Mouse (Mus musculus): ENCODE data around the gene Oaz2.
A peak's percentile ranks its signal among the peaks of the same experiment; 100 is the strongest.
"Not testable (repeated sequence)": the region's sequence is repeated elsewhere in the genome, so short reads cannot be mapped to it uniquely, and the experiment has no call there.

Gene Oaz2

GRCm38 (mm10) chr9:65667701-65668100 is at the start of gene Oaz2:
Gene Oaz2 (plus strand): TSS chr9:65668001.
- DNase-seq, result no peak

GRCm38 (mm10) chr9:65619311-65619710 is 48.5 kb upstream of the Oaz2 start:
- no peak for DNase-seq

GRCm38 (mm10) chr9:65621196-65621595 is 46.6 kb upstream of the Oaz2 start:
- DNase-seq, result no peak

GRCm38 (mm10) chr9:65621666-65622065 is 46.1 kb upstream of the Oaz2 start:
- peak; percentile 38 for DNase-seq

GRCm38 (mm10) chr9:65622826-65623225 is 45.0 kb upstream of the Oaz2 start:
- no peak for DNase-seq

GRCm38 (mm10) chr9:65624266-65624665 is 43.5 kb upstream of the Oaz2 start:
- DNase-seq, result no peak

GRCm38 (mm10) chr9:65629025-65629766 is 38.6 kb upstream of the Oaz2 start, which contains the start of gene Rbpms2:
Gene Rbpms2 (plus strand): TSS chr9:65629648.
- peak; percentile 73 for DNase-seq

GRCm38 (mm10) chr9:65629767-65630630 is 37.8 kb upstream of the Oaz2 start:
- DNase-seq, result peak; percentile 84

GRCm38 (mm10) chr9:65630631-65631353 is 37.0 kb upstream of the Oaz2 start:
- DNase-seq, result peak; percentile 77

- peak; percentile 17 for DNase-seq
These were observed 36.3 kb upstream of the Oaz2 start for GRCm38 (mm10) chr9:65631354-65632021.

- DNase-seq, result no peak
These were observed 32.0 kb upstream of the Oaz2 start for GRCm38 (mm10) chr9:65635766-65636165.

GRCm38 (mm10) chr9:65636926-65637325 is 30.9 kb upstream of the Oaz2 start:
- DNase-seq, result no peak

- no peak for DNase-seq
These were observed 28.7 kb upstream of the Oaz2 start for GRCm38 (mm10) chr9:65639065-65639464.

- DNase-seq, result peak; percentile 48
These were observed 26.9 kb upstream of the Oaz2 start for GRCm38 (mm10) chr9:65640838-65641410.

- DNase-seq, result no peak
These were observed 26.3 kb upstream of the Oaz2 start for GRCm38 (mm10) chr9:65641446-65642052.

- DNase-seq, result no peak
These were observed 25.3 kb upstream of the Oaz2 start for GRCm38 (mm10) chr9:65642546-65642945.

GRCm38 (mm10) chr9:65644960-65645359 is 22.8 kb upstream of the Oaz2 start:
- no peak for DNase-seq

GRCm38 (mm10) chr9:65645984-65646383 is 21.8 kb upstream of the Oaz2 start:
- peak; percentile 28 for DNase-seq

- no peak for DNase-seq
These were observed 21.0 kb upstream of the Oaz2 start for GRCm38 (mm10) chr9:65646782-65647181.

GRCm38 (mm10) chr9:65648730-65649129 is 19.1 kb upstream of the Oaz2 start:
- peak; percentile 43 for DNase-seq

- DNase-seq, result peak; percentile 71
These were observed 17.8 kb upstream of the Oaz2 start for GRCm38 (mm10) chr9:65649997-65650396.

GRCm38 (mm10) chr9:65651957-65652356 is 15.8 kb upstream of the Oaz2 start:
- DNase-seq, result not testable (repeated sequence)

Measured in kidney, postnatal 10 days (tissue).